Mouse (Mus musculus): ENCODE measurements around the gene Hdac8. TPM values are rescaled to one million over a fixed set of nuclear protein-coding genes. Genes with fewer than 3 reads are reported as not detected.

Hdac8 gene
- total RNA-seq, 1 experiment from 2014 or later = 13.1 TPM

- no peak for ATAC-seq (replicated peaks in 1 of 2; ENCODE audit: insufficient read depth in 1 of 2, low FRiP score in 2 of 2, low TSS enrichment in 1 of 2, low read depth in 1 of 2, poor library complexity in 2 of 2, severe bottlenecking in 2 of 2)
Observed at GRCm38 (mm10) chrX:102349843-102350731, 155.1 kb downstream of the Hdac8 start.

GRCm38 (mm10) chrX:102348886-102349486, 156.2 kb downstream of the Hdac8 start:
- ATAC-seq (replicated peaks in 1 of 2; ENCODE audit: insufficient read depth in 1 of 2, low FRiP score in 2 of 2, low TSS enrichment in 1 of 2, low read depth in 1 of 2, poor library complexity in 2 of 2, severe bottlenecking in 2 of 2) = no peak

- ATAC-seq (replicated peaks in 1 of 2; ENCODE audit: insufficient read depth in 1 of 2, low FRiP score in 2 of 2, low TSS enrichment in 1 of 2, low read depth in 1 of 2, poor library complexity in 2 of 2, severe bottlenecking in 2 of 2) = no peak
Observed at GRCm38 (mm10) chrX:102341688-102342087, 163.5 kb downstream of the Hdac8 start.

GRCm38 (mm10) chrX:102339396-102340155, 165.6 kb downstream of the Hdac8 start:
- no peak for ATAC-seq (replicated peaks in 1 of 2; ENCODE audit: insufficient read depth in 1 of 2, low FRiP score in 2 of 2, low TSS enrichment in 1 of 2, low read depth in 1 of 2, poor library complexity in 2 of 2, severe bottlenecking in 2 of 2)

GRCm38 (mm10) chrX:102319696-102320095, 185.5 kb downstream of the Hdac8 start:
- ATAC-seq (replicated peaks in 1 of 2; ENCODE audit: insufficient read depth in 1 of 2, low FRiP score in 2 of 2, low TSS enrichment in 1 of 2, low read depth in 1 of 2, poor library complexity in 2 of 2, severe bottlenecking in 2 of 2) = no peak

GRCm38 (mm10) chrX:102319252-102319651, 185.9 kb downstream of the Hdac8 start:
- ATAC-seq (replicated peaks in 1 of 2; ENCODE audit: insufficient read depth in 1 of 2, low FRiP score in 2 of 2, low TSS enrichment in 1 of 2, low read depth in 1 of 2, poor library complexity in 2 of 2, severe bottlenecking in 2 of 2) = no peak

- no peak for ATAC-seq (replicated peaks in 1 of 2; ENCODE audit: insufficient read depth in 1 of 2, low FRiP score in 2 of 2, low TSS enrichment in 1 of 2, low read depth in 1 of 2, poor library complexity in 2 of 2, severe bottlenecking in 2 of 2)
Observed at GRCm38 (mm10) chrX:102318782-102319181, 186.4 kb downstream of the Hdac8 start.

GRCm38 (mm10) chrX:102311119-102311518, 194.0 kb downstream of the Hdac8 start:
- ATAC-seq (replicated peaks in 1 of 2; ENCODE audit: insufficient read depth in 1 of 2, low FRiP score in 2 of 2, low TSS enrichment in 1 of 2, low read depth in 1 of 2, poor library complexity in 2 of 2, severe bottlenecking in 2 of 2) = no peak

GRCm38 (mm10) chrX:102307511-102307910, 197.6 kb downstream of the Hdac8 start:
- no peak for ATAC-seq (replicated peaks in 1 of 2; ENCODE audit: insufficient read depth in 1 of 2, low FRiP score in 2 of 2, low TSS enrichment in 1 of 2, low read depth in 1 of 2, poor library complexity in 2 of 2, severe bottlenecking in 2 of 2)

- no peak for ATAC-seq (replicated peaks in 1 of 2; ENCODE audit: insufficient read depth in 1 of 2, low FRiP score in 2 of 2, low TSS enrichment in 1 of 2, low read depth in 1 of 2, poor library complexity in 2 of 2, severe bottlenecking in 2 of 2)
Observed at GRCm38 (mm10) chrX:102305806-102306205, 199.4 kb downstream of the Hdac8 start.

- no peak for ATAC-seq (replicated peaks in 1 of 2; ENCODE audit: insufficient read depth in 1 of 2, low FRiP score in 2 of 2, low TSS enrichment in 1 of 2, low read depth in 1 of 2, poor library complexity in 2 of 2, severe bottlenecking in 2 of 2)
Observed at GRCm38 (mm10) chrX:102304914-102305313, 200.2 kb downstream of the Hdac8 start.

GRCm38 (mm10) chrX:102302476-102302875, 202.7 kb downstream of the Hdac8 start:
- no peak for ATAC-seq (replicated peaks in 1 of 2; ENCODE audit: insufficient read depth in 1 of 2, low FRiP score in 2 of 2, low TSS enrichment in 1 of 2, low read depth in 1 of 2, poor library complexity in 2 of 2, severe bottlenecking in 2 of 2)

GRCm38 (mm10) chrX:102284889-102285288, 220.3 kb downstream of the Hdac8 start:
- ATAC-seq (replicated peaks in 1 of 2; ENCODE audit: insufficient read depth in 1 of 2, low FRiP score in 2 of 2, low TSS enrichment in 1 of 2, low read depth in 1 of 2, poor library complexity in 2 of 2, severe bottlenecking in 2 of 2) = no peak

- no peak for ATAC-seq (replicated peaks in 1 of 2; ENCODE audit: insufficient read depth in 1 of 2, low FRiP score in 2 of 2, low TSS enrichment in 1 of 2, low read depth in 1 of 2, poor library complexity in 2 of 2, severe bottlenecking in 2 of 2)
Observed at GRCm38 (mm10) chrX:102262620-102263345, 242.4 kb downstream of the Hdac8 start.

- no peak for ATAC-seq (replicated peaks in 1 of 2; ENCODE audit: insufficient read depth in 1 of 2, low FRiP score in 2 of 2, low TSS enrichment in 1 of 2, low read depth in 1 of 2, poor library complexity in 2 of 2, severe bottlenecking in 2 of 2)
Observed at GRCm38 (mm10) chrX:102259772-102260171, 245.4 kb downstream of the Hdac8 start.

GRCm38 (mm10) chrX:102253892-102254291, 251.3 kb downstream of the Hdac8 start:
- ATAC-seq (replicated peaks in 1 of 2; ENCODE audit: insufficient read depth in 1 of 2, low FRiP score in 2 of 2, low TSS enrichment in 1 of 2, low read depth in 1 of 2, poor library complexity in 2 of 2, severe bottlenecking in 2 of 2) = no peak

All from hematopoietic stem cell, adult 5-6 weeks (primary cell).